Mouse (Mus musculus): Measurements from ENCODE around the gene Rnft2.

DNA sequence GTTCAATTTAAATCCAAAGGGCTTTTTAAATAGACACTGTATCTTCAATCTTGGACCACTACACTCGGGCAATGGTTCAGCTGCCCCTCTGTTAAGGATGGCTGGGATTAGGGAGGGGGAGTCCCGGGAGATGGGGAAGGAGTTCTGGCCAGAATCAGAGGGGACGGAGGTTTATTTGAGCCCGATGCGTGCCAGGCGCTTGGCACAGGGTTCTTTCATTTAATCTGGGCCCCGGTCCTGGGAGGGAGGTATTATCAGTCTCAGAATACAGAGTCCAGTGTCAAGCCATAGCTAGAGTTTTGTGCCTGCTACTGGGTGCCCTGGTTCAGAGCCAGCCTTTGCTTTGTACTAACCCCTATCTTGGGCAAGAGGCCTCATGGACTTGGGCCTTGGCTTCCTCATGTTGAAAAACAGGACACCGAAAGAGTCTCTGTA lies 77.3 kb downstream of the Rnft2 start:
- TF ChIP-seq CTCF (IDR thresholded peaks at IDR 0.05; ENCODE audit: low read depth, low read length) = no peak
- no peak for TF ChIP-seq GATA1 (IDR thresholded peaks at IDR 0.05; ENCODE audit: borderline replicate concordance, low read length)
- TF ChIP-seq TAL1 (conservative IDR thresholded peaks at IDR 0.05; ENCODE audit: low read depth, low read length) = no peak
- TF ChIP-seq POLR2AphosphoS5 (IDR thresholded peaks at IDR 0.05; ENCODE audit: insufficient replicate concordance, low read depth, low read length) = no peak
- TF ChIP-seq GATA2 (IDR thresholded peaks at IDR 0.05; ENCODE audit: borderline replicate concordance, low read depth, low read length) = no peak
